Mouse (Mus musculus) cerebellum, postnatal 10 days (tissue): ENCODE data around the gene Olfr875.
"Not testable (repeated sequence)": the region's sequence is repeated elsewhere in the genome, so short reads cannot be mapped to it uniquely, and the experiment has no call there.

Experiments used
- DNase-seq, 2 experiments: peaks; one replicate each; pipeline ENCODE4 v3.0.0; 2021; ENCODE audit warnings: mixed read lengths in 2 of 2

Gene Olfr875

DNA sequence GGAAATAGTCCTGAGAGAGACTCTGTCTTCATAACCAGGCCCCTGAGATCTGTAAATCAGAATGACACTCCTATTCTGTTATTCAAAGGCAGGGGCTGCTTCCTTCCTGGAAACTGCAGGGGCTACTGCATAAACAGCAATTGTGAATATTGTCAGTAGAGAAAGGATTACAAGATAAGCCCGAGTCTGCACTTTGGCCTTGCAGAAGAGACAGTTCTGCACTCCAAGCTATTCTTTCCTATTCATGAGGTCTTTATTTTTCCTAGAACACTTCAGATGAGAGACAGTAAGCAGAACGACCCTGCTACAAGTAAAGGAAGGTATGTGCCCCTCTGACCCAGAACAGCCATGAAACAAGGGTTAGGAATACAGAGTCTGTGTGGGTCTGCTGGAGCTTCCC is at the start of gene Olfr875:
Gene Olfr875, plus strand, starts transcription at position 99 of the 400 bp plus-strand sequence.
- DNase-seq = no peak

DNA sequence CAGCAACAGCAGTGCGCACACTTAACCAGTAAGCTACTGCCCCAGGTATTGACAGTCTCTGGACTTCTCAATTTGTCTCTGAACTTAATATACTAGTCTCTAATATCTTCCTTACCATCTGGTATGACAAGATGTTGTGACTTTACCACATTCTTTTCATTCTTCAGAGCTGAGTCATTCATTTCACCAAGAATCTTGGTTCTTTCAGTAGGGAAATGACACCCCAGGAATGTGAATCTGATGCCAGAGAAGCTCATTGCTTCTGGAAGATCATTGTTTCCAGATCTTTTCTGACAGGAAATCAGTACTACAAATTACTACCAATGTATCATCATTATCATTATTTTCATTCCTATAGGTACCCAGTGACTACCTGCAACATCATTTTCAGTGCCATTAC is 37.3 kb upstream of the Olfr875 start:
- DNase-seq = no peak

DNA sequence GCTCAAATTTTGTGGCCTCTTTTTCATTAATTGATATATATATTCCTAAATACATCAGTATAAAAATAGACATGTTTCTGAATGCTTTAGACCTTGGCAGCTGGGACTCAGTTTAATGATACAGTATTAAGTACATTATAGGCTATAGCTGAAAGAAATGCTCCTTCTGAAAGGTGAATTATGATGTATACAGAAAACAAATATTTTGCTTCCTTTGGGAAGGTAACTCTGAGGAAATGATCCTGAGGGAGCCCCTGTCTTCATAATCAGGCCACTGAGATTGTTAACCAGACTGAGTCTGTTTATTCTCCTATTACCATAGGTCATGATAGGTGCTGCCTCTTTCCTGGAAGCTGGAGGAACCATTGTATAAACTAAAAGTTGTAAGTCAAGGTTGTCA is 26.9 kb upstream of the Olfr875 start, which contains the start of gene Olfr874:
Gene Olfr874, plus strand, starts transcription at position 301 of the 400 bp plus-strand sequence.
- no peak for DNase-seq

DNA sequence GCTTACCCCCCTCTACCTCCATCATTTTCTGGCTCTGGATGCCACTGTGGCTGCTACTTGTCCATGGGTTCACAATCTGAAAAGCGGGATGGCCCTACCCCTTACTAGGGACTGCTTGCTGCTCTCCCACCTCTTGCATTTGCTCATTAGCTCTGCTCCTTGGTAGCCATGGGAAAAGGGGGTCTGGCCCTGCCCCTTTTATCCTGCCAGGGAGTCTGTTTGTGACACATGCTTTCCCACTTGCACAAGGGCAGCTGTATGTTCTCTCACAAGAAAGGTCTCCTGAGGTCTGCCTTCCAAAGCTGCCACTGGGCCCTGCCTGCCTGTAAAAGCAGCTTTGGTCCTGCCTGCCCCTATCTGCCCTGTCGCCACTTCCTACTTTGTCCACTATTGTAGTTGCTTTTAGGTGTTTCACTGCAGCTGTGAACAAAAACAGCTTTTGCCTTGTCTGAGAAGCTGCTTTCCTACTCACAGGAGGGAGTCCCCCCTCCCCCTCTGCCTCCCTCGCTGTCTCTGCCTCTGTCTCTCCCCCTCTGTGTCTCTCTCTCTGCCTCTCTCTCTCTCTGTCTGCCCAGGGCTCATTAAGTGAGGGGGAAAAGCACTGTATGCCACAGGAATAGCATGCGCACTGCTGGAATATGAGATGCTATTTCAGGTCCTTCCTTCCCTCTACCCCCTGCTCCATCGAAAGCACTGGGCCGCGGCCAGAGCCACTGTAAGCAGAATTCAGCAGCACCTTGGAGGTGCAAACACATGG is 21.2 kb upstream of the Olfr875 start:
- DNase-seq = no peak

DNA sequence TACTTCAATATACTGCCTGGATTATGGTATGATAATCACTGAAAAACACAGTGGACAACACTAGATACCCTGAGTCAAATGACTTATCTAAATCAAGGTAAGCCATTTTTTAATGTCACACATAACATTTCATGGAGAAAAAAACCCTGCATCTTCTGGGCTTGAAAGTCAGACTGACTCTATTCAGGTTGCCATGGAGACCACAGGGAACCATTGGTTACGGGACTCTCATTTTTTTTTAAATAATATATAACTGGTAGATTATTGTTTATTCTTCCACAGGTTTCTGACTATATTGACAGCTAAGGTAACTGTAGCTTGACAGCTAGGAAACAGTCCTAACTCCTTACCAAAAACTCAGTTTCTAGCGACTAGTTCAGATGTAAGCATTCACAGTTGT is 20.2 kb upstream of the Olfr875 start:
- no peak for DNase-seq

DNA sequence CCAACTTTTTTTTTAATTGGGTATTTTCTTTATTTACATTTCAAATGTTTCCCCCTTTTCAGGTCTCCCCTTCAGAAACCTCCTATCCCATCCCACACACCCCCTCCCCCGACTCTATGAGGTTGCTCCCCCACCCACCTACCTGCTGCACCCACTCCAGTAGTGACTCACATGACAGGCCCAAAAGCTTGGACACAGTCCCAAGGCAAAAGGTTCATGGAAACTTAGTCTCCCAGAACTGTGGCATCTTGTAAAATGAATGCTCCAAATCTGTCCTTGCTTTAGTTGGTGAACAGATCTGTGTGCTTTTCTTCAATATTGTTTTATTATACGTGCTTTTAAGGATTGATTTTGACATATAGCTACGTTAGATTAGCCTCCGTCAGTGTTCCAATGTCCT is 19.7 kb upstream of the Olfr875 start:
- no peak for DNase-seq

DNA sequence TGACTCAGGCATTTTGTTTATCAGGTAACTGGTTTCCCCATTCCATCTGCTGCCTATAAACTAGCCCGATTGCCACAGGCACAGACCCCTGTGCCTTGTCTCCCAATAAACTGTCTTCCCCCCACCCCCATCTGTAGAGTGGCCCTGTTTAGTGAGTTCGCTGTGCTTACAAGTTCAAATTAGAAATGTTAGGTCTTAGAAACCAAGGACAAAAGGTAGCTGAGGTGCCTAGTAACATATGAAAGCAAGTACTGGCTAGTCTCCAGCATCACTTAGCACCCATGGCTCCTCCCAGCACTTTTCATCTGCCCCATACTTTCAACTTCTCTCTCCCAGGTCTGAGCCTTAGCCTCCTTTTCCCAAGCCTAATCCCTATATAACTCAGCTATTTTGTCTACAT is 9.9 kb upstream of the Olfr875 start:
- no peak for DNase-seq

DNA sequence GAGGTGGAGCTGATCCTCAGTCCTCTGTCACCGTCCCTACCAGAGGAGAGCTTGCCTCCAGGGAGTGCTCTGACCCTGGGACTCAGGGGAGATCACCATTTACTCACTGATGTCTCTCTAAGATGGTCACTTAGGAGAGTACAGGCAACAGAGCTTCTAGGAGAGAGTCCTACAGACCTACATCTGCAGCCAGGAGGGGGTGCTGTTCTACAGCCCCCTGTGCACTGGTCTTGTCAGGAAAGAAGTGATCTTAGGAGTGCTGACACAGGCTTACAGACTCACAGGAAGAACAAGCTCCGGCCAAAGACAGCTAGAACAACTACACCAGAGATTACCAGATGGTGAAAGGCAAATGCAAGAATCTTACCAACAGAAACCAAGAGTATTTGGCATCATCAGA is 9.1 kb upstream of the Olfr875 start:
- DNase-seq = peak; percentile 9 to 12

DNA sequence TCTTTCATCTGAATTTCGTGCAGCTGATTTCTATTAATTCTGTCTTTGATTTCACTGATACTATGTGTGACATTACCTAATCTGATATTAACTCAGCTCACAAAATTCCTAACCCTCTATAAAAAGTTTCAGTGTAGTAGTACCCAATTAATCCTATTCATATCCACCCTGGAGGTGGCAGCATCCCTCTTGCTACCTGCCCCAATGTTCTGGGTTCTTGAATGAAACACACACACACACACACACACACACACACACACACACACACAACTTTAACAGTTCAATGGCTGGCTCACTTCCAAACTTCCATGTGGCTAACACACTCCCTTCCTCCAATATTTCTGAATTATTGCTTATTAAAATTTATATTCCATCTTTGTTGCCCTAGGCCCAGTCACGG is 996 bp upstream of the Olfr875 start:
- DNase-seq = no peak

DNA sequence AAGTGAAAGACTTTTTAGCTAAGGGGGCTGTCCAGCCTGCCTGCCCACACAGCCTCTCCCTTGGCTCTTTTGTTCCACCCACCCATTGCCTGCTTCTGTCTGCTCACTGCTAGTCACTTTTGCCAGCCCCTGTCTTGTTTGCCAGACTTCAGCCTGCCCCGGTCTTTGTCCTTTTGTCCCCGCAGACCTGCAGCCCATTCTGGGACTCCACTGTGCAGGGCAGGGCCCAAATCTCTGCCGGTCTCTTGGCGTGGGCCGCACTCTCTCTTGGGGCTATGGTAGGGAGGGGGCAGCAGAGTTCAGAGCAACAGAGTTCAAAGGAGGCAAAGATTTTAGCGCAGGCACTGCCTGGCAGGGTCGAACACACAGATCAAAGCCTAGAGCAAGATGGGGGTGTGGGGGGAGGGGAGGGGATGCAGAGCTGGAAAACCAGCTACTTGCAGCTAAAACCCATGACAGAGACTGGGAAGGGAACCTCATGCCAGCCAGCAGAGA is 11.2 kb downstream of the Olfr875 start:
- DNase-seq = peak; percentile 38 to 54

DNA sequence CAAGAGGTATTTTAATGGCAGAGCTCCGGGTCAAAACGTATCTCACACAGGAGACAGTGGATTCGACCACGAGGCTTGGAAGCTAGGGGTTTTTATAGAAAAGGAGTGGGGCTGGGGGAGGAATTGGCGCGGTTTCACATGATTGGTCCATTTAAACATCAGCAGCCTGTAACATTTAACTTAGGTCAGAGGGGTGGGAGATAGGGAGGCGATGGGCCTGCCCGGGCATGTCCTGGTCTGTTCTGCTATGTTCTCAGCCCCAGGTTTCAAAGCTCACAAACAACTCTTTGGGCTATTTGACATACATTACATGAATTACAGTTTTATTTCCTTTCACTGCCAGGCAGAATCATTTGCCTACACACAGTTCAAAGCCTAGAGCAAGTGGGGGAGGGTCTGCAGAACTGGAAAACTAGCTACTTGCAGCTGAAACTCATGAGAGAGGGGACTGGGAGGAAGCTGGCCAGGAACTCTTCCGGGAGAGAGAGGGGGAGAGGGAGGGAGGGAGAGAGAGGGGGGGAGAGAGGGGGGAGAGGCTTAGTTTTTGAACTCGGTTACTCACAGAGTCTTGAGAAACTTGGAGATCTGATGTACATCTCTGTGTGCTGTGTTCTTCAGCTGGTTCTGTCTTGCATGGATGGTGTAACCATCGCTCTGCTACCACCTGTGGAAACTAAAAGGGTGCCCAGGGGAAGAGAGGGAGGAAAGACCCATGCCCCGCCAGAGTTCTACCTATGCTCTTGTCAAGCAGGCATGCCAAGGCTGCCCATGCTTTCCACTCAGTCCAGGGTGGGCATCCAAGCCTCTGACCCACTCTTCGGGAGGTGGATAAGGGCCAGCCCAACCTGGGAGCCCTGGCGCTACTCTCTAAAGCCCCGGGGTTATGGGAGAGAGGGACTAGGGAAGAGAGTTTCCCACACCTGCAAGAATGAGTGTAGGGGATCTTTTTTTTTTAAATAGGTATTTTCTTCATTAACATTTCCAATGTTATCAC is 12.0 kb downstream of the Olfr875 start:
- DNase-seq = not testable (repeated sequence)

DNA sequence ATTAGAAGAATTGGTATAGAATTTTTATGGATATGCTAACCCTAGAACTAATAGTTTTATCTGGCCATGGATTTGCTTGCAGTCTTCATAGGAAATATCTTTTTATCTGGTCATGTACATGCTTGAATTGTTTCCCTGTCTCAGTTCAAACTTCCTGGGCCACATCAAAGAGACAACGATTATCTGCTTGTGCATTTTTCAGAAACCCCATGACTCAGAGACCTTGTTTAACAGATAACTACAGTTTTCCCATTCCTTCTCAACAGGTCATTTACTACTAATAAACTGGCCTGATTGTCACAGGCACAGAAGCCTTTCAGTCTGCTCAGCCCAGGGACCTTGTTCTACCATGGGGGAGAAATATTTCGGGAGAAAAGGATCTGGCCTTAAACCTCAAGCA is 14.8 kb downstream of the Olfr875 start:
- DNase-seq = no peak

DNA sequence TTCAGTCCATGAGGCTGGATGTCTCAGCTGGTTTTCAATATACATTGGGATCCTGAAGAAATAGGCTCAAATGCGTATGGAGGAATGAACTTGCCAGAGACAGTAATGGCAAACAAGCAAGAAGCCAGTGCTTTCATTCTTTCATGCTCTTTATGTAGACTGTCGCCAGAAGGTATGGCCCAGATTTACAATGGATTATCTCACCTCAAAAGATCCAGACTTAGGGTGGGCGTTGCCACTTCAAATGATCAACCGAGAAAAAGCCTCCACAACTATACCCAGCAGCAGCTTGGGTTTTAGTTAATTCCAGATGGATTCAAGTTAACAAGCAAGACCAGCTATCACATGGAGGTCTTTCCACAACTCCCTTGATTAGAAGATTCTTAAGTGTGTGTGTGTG is 30.4 kb downstream of the Olfr875 start:
- no peak for DNase-seq

DNA sequence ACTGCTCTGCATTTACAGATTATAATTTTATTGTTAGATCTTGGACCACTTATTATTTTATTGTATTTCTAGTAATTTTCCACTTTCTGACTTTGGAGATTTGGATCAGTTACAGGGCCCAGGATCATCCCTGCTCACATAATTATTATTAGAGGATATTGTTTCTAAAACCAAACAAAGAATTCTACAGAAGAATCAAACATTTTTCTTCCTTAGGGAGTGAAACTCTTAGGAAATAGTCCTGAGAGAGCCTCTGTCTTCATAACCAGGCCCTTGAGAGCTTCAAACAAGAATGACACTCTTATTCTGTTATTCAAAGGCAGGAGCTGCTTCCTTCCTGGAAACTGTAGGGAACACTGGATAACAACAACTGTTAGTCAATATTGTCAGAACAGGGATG is 31.1 kb downstream of the Olfr875 start, which contains the start of gene Olfr876:
Gene Olfr876, plus strand, starts transcription at position 301 of the 400 bp plus-strand sequence.
- DNase-seq = no peak

DNA sequence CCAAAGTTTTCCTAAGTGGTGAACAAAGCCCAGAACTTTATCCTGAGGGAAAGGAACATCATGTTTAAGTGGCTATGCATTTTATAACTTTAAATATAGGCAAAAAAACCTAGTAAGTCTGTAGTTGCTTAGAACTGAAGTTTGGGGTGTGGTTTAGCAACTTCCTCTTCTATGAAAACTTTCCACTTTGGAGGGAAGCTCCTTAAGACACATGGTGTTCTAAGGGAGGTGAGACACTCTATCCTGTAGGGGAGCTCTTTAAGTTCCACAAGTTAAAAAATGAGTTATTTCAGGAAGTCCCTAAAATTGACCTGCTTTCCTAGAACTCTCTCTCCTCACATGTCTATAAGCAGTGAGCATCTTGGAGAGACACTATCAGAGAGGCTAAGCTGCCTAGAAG is 35.6 kb downstream of the Olfr875 start:
- DNase-seq = no peak

DNA sequence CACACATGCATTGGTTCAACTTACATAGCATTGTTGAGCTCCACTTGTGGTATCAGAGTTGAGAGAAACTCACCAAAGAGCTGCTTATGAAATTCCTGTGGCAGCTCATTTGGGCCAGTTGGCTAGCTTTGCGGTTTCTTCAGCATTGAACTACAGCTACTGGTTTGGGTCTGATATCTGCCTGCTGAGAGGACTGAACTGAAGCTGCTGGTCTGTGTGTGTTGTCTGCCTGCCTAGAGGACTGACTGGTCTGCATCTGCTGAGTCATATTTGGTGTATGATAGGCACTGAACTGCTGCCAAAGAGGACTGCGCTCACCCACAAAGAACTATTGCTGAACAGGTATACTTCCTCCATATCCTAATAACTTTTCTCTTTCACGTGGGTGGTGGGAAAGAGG is 36.8 kb downstream of the Olfr875 start:
- peak in 1 of 2 experiments; percentile 2 for DNase-seq

DNA sequence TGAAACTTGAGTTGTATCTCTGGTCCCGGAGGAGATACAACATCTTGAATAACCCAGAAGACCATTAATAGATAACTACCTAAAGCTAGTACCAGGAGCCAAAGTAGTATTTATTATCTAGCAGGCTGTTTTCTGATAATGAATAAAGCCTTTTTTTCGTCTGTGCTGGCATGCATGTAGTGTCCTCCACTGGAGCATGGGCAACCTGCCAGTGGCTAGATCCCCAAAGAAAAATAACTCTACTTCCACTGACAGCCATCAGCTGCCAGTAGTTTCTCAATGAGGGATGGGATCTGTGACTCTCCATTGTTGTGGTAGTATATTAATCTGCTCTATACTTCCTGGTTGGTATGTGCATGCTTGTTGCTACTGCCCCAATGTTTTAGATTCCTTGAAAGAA is 37.3 kb downstream of the Olfr875 start:
- peak; percentile 8 to 26 for DNase-seq

DNA sequence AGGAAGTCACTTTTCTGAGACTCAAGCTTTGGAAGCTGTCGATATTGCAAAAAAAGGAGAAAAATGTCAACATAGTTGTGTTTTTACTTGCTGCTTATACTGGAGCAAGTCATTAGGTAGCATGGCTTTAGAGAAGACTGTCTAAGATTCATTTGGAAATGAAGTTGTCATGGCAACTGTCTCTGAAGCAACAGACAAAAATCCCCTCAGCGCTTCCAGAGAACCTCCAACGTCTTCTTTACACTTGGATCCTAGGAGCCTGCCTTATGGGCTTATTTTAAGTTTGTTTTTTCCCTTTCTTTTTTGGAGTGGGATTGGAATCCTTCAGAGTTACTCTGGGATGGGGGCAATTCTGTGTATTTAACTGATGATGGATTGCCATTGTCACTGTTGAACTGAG is 43.0 kb downstream of the Olfr875 start:
- DNase-seq = no peak
